Mouse (Mus musculus) liver, adult 2 months (tissue): ENCODE data around the gene Zdhhc14.

ENCODE experiments used
- CTCF ChIP-seq: fragments of 200-500 bp; IDR thresholded peaks from 2 replicates; pipeline ENCODE4 v1.5.1; 2011; ENCODE audit warnings: low read depth, low read length, control low read depth
- POLR2A ChIP-seq: fragments of 200-500 bp; IDR thresholded peaks from 2 replicates; pipeline ENCODE4 v1.6.1; 2011; ENCODE audit warnings: low read length, control low read depth; ENCODE audit not compliant: insufficient read depth; ENCODE audit errors: extremely low read depth

DNA sequence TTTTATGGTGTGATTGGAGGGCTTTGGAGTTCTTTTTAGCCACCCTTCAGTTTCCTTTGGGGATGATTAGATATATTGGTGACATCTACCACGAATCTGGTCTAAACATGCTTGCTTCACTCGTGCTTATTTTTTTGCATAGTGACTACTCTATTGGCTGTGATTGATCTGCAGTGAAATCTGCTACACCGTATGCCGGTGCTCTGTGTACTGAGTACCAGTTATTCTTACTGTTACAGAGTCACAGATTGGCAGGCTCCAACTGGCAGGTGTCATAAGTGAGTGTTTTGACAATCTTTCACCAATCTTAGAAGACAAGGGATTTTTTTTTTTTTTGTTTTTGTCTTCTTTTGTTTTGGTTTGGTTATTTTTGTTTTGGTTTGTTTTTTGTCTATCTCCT, 163.2 kb downstream of the Zdhhc14 start:
- TF ChIP-seq CTCF = no peak
- no peak for TF ChIP-seq POLR2A
